Mouse (Mus musculus) liver, embryonic 11.5 days (tissue): ENCODE measurements around the gene Tmem178. TPM values are rescaled to one million over a fixed set of nuclear protein-coding genes. Genes with fewer than 3 reads are reported as not detected.

ENCODE experiments used
- ATAC-seq: fragments of 200-750 bp; cut with Nextera tagmentation; replicated peaks from 2 replicates; pipeline ENCODE4 v1.8.0; 2017; ENCODE audit warnings: moderate number of reproducible peaks, mild to moderate bottlenecking, moderate TSS enrichment, moderate library complexity; ENCODE audit not compliant: low FRiP score
- DNase-seq: peaks from one replicate; pipeline ENCODE4 v3.0.0-alpha.2; 2017; ENCODE audit warnings: low spot score
- H3K27ac ChIP-seq: fragments of 300-500 bp; sonication (generic); 2 replicates; pipeline ENCODE4 v1.5.1; 2014; ENCODE audit warnings: mild to moderate bottlenecking, low read depth, low read length, control low read depth
- H3K27me3 ChIP-seq: fragments of 300-500 bp; sonication (generic); replicated peaks from 2 replicates; pipeline ENCODE4 v1.6.1; 2014; ENCODE audit warnings: low read length, mixed read lengths; ENCODE audit not compliant: control insufficient read depth, insufficient read depth
- H3K36me3 ChIP-seq: fragments of 300-500 bp; sonication (generic); 2 replicates; pipeline ENCODE4 v1.6.1; 2014; ENCODE audit warnings: mild to moderate bottlenecking, low read length, moderate library complexity, mixed read lengths; ENCODE audit not compliant: control insufficient read depth, insufficient read depth
- H3K4me1 ChIP-seq: fragments of 300-500 bp; sonication (generic); replicated peaks from 2 replicates; pipeline ENCODE4 v1.6.1; 2014; ENCODE audit warnings: low read length, mixed read lengths; ENCODE audit not compliant: control insufficient read depth, insufficient read depth
- H3K4me2 ChIP-seq: fragments of 300-500 bp; sonication (generic); 2 replicates; pipeline ENCODE4 v1.6.1; 2014; ENCODE audit warnings: mild to moderate bottlenecking, control low read depth, moderate library complexity
- H3K4me3 ChIP-seq: fragments of 300-500 bp; sonication (generic); 2 replicates; pipeline ENCODE4 v1.5.1; 2014; ENCODE audit warnings: low read depth, low read length, control low read depth
- H3K9ac ChIP-seq: fragments of 300-500 bp; sonication (generic); 2 replicates; pipeline ENCODE4 v1.6.1; 2014; ENCODE audit warnings: low read depth, low read length, control low read depth
- H3K9me3 ChIP-seq: fragments of 300-500 bp; sonication (generic); 2 replicates; pipeline ENCODE4 v1.6.1; 2016; ENCODE audit warnings: low read length, inconsistent platforms, mixed read lengths; ENCODE audit not compliant: control insufficient read depth
- WGBS: fragments of 180-500 bp; shearing (Covaris S2); extraction: QIAGEN DNeasy Blood & Tissue Kit; methylation state at CpG from one replicate; pipeline ENCODE4 v1.1.7; 2014; 5-methylcytosine and 5-hydroxymethylcytosine counted together
- polyA plus RNA-seq: library from polyadenylated mRNA; unstranded; fragments of >200 nt; fragmentation: Nextera tagmentation; extraction: Ambion mirVana; gene quantifications from 2 replicates; pipeline ENCODE4 v1.2.1, GENCODE M21; 2014

Gene Tmem178
- polyA plus RNA-seq, 1 experiment from 2014 or later, result 1.9 TPM

- Histone ChIP-seq H3K4me2 (no peak overlapping the region), H3K4me1 (no peaks in the 10 kb centered on the region), H3K27ac (no peak overlapping the region), H3K9me3 (no peaks in the 10 kb centered on the region; the same call in 1 of the 2 replicates), H3K4me3 (no peak overlapping the region), H3K9ac (no peak overlapping the region), H3K36me3 (no peaks in the 10 kb centered on the region), H3K27me3 (no peaks in the 10 kb centered on the region)
- DNase-seq (no peak), ATAC-seq (no peak)
- WGBS, result 72% methylated on average over 6 of the region's 6 CpGs
Observed at GRCm38 (mm10) chr17:80998958-80999357, 54.5 kb downstream of the Tmem178 start.

- H3K27me3 ChIP-seq, result no peaks in the 10 kb centered on the region
- DNase-seq (no peak), ATAC-seq (no peak)
- no peaks in the 10 kb centered on the region for H3K36me3 ChIP-seq
- H3K4me3 ChIP-seq, result no peak overlapping the region
- WGBS, result 85% methylated on average over 12 of the region's 12 CpGs
- no peak overlapping the region for H3K9ac ChIP-seq
- H3K9me3 ChIP-seq, result no peaks in the 10 kb centered on the region; the same call in 1 of the 2 replicates
- H3K4me1 ChIP-seq, result no peaks in the 10 kb centered on the region
- no peak overlapping the region for H3K27ac ChIP-seq
- no peak overlapping the region for H3K4me2 ChIP-seq
Observed at GRCm38 (mm10) chr17:81001010-81001409, 56.6 kb downstream of the Tmem178 start.

GRCm38 (mm10) chr17:81001647-81002046 is 57.2 kb downstream of the Tmem178 start:
- H3K9ac ChIP-seq, result no peak overlapping the region
- H3K4me1 ChIP-seq, result no peaks in the 10 kb centered on the region
- no peak overlapping the region for H3K27ac ChIP-seq
- H3K9me3 ChIP-seq, result no peaks in the 10 kb centered on the region
- H3K4me2 ChIP-seq, result no peak overlapping the region
- no peak for DNase-seq
- H3K36me3 ChIP-seq, result no peaks in the 10 kb centered on the region
- WGBS, result 92% methylated on average over 4 of the region's 4 CpGs
- ATAC-seq, result no peak
- H3K27me3 ChIP-seq, result no peaks in the 10 kb centered on the region
- no peak overlapping the region for H3K4me3 ChIP-seq

GRCm38 (mm10) chr17:81002130-81002529 is 57.7 kb downstream of the Tmem178 start:
- 74% methylated on average over 5 of the region's 5 CpGs for WGBS
- H3K9me3 ChIP-seq, result no peaks in the 10 kb centered on the region
- no peak for ATAC-seq
- no peaks in the 10 kb centered on the region for H3K27me3 ChIP-seq
- no peak for DNase-seq
- H3K4me2 ChIP-seq, result no peak overlapping the region
- no peak overlapping the region for H3K9ac ChIP-seq
- H3K4me3 ChIP-seq, result no peak overlapping the region
- H3K27ac ChIP-seq, result no peak overlapping the region
- H3K36me3 ChIP-seq, result no peaks in the 10 kb centered on the region
- no peaks in the 10 kb centered on the region for H3K4me1 ChIP-seq

GRCm38 (mm10) chr17:81004454-81004853 is 60.0 kb downstream of the Tmem178 start:
- H3K27ac ChIP-seq, result no peak overlapping the region
- no peaks in the 10 kb centered on the region for H3K4me1 ChIP-seq
- no peak overlapping the region for H3K9ac ChIP-seq
- H3K4me2 ChIP-seq, result no peak overlapping the region
- WGBS, result 79% methylated on average over 11 of the region's 11 CpGs
- DNase-seq (no peak), ATAC-seq (no peak)
- H3K4me3 ChIP-seq, result no peak overlapping the region
- no peaks in the 10 kb centered on the region for H3K36me3 ChIP-seq
- H3K9me3 ChIP-seq, result no peaks in the 10 kb centered on the region
- no peaks in the 10 kb centered on the region for H3K27me3 ChIP-seq

- DNase-seq (no peak), ATAC-seq (no peak)
- no peak overlapping the region for H3K9ac ChIP-seq
- H3K27ac ChIP-seq, result no peak overlapping the region
- no peak overlapping the region for H3K4me2 ChIP-seq
- H3K4me3 ChIP-seq, result no peak overlapping the region
- H3K36me3 ChIP-seq, result no peaks in the 10 kb centered on the region
- no peaks in the 10 kb centered on the region for H3K4me1 ChIP-seq
- H3K9me3 ChIP-seq, result no peaks in the 10 kb centered on the region
- H3K27me3 ChIP-seq, result no peaks in the 10 kb centered on the region
- WGBS, result 74% methylated on average over 8 of the region's 8 CpGs
Observed at GRCm38 (mm10) chr17:81005292-81005691, 60.9 kb downstream of the Tmem178 start.

GRCm38 (mm10) chr17:81009112-81009511 is 64.7 kb downstream of the Tmem178 start:
- Histone ChIP-seq H3K9ac (no peak overlapping the region), H3K4me3 (no peak overlapping the region), H3K9me3 (no peaks in the 10 kb centered on the region), H3K27me3 (no peaks in the 10 kb centered on the region), H3K36me3 (no peaks in the 10 kb centered on the region), H3K4me2 (no peak overlapping the region), H3K27ac (no peak overlapping the region), H3K4me1 (no peaks in the 10 kb centered on the region)
- WGBS, result 87% methylated on average over 10 of the region's 10 CpGs
- no peak for DNase-seq
- no peak for ATAC-seq

- H3K36me3 ChIP-seq, result no peaks in the 10 kb centered on the region
- WGBS, result 69% methylated on average over 3 of the region's 3 CpGs
- DNase-seq (no peak), ATAC-seq (no peak)
- H3K9ac ChIP-seq, result no peak overlapping the region
- no peak overlapping the region for H3K4me3 ChIP-seq
- no peaks in the 10 kb centered on the region for H3K27me3 ChIP-seq
- no peak overlapping the region for H3K27ac ChIP-seq
- no peaks in the 10 kb centered on the region for H3K9me3 ChIP-seq
- H3K4me2 ChIP-seq, result no peak overlapping the region
- H3K4me1 ChIP-seq, result no peaks in the 10 kb centered on the region
Observed at GRCm38 (mm10) chr17:81010199-81010598, 65.8 kb downstream of the Tmem178 start.

- ATAC-seq, result no peak
- Histone ChIP-seq H3K9ac (no peak overlapping the region), H3K4me2 (no peak overlapping the region), H3K36me3 (no peaks in the 10 kb centered on the region), H3K27me3 (no peaks in the 10 kb centered on the region), H3K27ac (no peak overlapping the region), H3K4me3 (no peak overlapping the region), H3K4me1 (no peaks in the 10 kb centered on the region), H3K9me3 (no peaks in the 10 kb centered on the region)
- 62% methylated on average over 18 of the region's 18 CpGs for WGBS
- no peak for DNase-seq
Observed at GRCm38 (mm10) chr17:81010844-81011685, 66.6 kb downstream of the Tmem178 start.
